Mouse (Mus musculus): ENCODE measurements at regions not wholly inside any gene's neighbourhood (a gene's known extent, or its start where the extent isn't known, plus 50 kb on each side); places are given as distances from the start of the nearest gene placed in this dataset.
A peak's percentile ranks its signal among the peaks of the same experiment; 100 is the strongest.

DNA sequence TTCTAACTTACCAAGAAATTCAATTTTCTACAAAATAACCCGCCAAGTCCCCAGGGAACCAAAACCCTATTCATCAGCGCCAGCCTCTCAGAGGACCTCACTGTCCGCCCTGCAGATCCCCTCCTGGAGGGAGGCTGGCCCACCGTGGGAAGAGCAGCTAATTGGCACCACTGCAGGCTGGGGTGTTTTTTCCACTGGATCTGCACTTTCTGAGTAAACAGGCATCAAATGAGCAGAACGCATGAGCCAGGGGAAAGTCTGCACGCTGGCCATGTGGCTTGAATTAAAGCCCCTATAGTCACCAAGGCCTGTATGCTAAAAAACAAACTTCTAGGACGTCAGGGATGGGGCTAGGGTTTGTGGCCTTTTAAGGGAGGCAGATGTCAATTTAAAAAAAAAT lies 332.4 kb upstream of the Zmiz1 start:
- peak; percentile 56 for DNase-seq (ENCODE audit: low read depth)

GRCm38 (mm10) chr14:25127544-25128159 lies 331.3 kb upstream of the Zmiz1 start:
- DNase-seq (ENCODE audit: low read depth) = no peak

- DNase-seq (ENCODE audit: low read depth) = no peak
These were observed 330.8 kb upstream of the Zmiz1 start for GRCm38 (mm10) chr14:25128160-25128547.

DNA sequence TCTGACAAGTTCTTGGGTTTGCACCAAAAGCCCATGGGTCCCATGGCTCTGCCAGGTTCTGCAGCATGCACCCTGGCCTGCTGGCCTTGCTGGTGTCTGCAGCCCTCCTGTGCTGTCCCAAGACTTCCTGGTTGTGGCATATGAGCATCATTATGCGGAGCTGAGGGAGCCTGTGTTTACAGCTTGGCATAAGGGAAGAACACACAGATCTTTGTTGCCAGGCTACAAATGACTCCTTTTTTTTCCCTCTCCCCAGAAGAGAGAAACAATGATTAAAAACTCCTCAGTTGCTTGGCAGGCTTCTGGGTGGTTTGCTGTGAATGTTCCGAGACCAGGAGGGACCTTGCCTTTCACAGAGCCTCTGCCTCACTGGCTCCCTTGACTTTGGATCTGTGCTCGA lies 323.6 kb upstream of the Zmiz1 start:
- no peak for DNase-seq (ENCODE audit: low read depth)

GRCm38 (mm10) chr14:25137312-25137711 lies 321.7 kb upstream of the Zmiz1 start:
- no peak for DNase-seq (ENCODE audit: low read depth)

DNA sequence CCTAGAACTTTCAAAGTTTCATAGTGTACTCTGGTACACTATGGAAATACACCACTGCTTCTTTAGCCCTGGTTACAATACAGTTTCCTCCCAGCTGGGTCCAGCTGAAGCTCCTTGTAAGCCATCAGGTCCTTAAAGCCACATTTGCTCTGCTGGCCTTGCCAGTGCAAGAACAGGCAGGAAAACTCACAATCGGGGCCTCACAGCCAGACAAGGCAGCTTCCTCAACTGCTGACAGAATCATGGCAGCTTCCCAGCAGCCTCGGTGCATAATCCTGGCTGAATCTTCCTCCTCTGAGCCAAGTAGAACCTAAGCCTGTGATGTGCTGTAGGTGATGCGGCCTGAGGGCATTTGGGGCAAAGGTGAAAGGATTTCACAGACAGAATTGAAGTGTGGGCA lies 320.5 kb upstream of the Zmiz1 start:
- DNase-seq (ENCODE audit: low read depth) = peak; percentile 67

DNA sequence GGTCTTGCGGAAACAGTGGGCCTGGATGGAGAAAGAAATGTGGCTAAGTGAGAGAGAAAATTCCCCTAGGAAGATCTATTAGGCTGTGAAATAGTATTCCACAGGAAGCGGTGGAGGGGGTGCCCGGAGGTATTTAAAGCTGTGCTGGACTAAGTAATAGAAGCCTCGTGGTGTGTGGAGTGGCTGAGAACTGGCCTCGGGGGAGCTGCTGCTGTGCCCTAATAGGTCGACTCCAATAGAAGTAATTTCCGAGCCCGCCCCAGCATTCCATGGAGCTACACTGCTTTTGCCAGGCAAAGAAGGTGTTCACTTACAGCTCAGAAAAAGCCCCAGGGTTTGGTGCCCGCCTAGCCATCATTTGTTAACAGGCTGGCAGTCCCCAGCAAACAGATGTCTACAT lies 317.1 kb upstream of the Zmiz1 start:
- peak; percentile 44 for DNase-seq (ENCODE audit: low read depth)

DNA sequence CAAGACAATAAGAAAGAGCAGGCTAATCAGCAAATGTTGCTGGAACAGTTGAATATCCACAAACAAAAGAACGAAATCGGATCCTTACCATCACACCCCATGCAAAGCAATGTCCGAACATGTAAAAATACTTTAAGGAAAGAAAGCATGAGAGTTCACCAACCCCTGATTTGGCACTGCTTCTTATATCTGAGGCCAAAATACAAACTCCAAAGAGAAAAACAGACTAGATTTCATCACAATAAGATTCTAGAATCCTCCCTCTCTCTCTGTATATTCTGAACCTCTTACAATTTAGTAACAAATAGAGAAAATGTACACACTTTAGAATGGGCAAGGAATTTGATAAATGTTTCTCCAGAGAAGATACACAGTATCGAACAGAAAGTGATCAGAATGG lies 315.9 kb upstream of the Zmiz1 start:
- peak; percentile 40 for DNase-seq (ENCODE audit: low read depth)

DNA sequence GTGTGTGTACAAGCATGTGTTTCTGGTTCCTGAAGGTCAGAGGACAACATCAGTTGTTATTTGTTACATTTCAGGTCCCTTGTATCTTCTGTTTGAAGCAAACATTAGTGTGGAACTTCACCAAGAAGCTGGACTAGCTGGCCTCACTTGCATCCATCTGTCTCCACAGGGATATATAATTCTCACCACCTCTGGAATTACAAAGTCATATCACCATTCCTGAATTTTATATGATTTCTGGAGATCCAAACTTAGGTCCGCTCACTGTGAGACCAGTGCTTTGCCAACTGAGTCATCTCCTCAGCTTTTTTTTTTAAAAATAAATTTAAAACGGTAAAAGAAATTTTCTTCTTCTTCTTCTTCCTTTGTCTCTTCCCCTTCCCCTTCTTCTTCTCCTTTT lies 311.3 kb upstream of the Zmiz1 start:
- no peak for DNase-seq (ENCODE audit: low read depth)

- no peak for DNase-seq (ENCODE audit: low read depth)
These were observed 308.0 kb upstream of the Zmiz1 start for GRCm38 (mm10) chr14:25150968-25151367.

DNA sequence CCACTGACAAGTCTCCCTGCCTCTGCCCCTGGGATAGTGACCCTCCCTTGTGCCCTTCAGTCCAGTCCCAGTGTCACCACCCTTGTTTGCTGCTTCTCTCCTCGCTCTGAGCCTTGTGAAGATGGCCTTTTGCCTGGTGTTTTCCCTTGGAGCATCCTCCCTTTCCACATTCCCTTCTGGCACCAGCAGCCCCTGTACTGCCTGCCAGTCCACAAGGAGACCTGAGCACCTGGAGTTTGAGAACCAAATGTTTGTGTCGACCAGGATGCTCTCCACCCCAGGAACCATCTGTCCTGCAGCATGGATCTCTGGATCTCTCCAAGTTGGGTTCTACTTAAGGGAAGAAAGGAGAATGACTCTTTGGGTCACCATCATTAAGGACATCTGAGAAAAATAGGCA lies 307.5 kb upstream of the Zmiz1 start:
- DNase-seq (ENCODE audit: low read depth) = no peak

DNA sequence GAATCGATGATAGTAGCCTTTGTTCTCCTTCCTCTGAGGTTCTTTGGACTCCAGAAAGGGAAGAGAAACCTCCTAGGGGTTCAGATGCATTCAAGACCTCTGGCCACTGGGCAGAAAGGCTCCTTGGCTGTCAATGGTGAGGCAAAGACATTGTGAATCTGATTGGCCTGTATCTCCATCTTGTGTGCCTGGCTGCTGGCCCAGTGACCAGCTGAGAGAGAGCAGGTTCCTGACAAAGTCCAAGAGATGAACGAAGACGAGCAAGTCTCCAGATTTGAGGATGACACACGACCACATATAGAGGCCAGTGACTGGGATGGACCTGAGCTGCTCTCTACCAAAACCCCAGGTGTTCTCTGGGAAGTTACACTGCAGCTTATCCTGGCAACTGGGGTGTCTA lies 305.4 kb upstream of the Zmiz1 start:
- no peak for DNase-seq (ENCODE audit: low read depth)

- DNase-seq (ENCODE audit: low read depth) = no peak
These were observed 304.8 kb upstream of the Zmiz1 start for GRCm38 (mm10) chr14:25154180-25154579.

GRCm38 (mm10) chr14:25155008-25155783 lies 303.8 kb upstream of the Zmiz1 start:
- DNase-seq (ENCODE audit: low read depth) = no peak

GRCm38 (mm10) chr14:25156171-25156570 lies 302.8 kb upstream of the Zmiz1 start:
- DNase-seq (ENCODE audit: low read depth) = no peak

- no peak for DNase-seq (ENCODE audit: low read depth)
These were observed 297.2 kb upstream of the Zmiz1 start for GRCm38 (mm10) chr14:25161684-25162321.

- no peak for DNase-seq (ENCODE audit: low read depth)
These were observed 292.8 kb upstream of the Zmiz1 start for GRCm38 (mm10) chr14:25166217-25166616.

- DNase-seq (ENCODE audit: low read depth) = no peak
These were observed 291.4 kb upstream of the Zmiz1 start for GRCm38 (mm10) chr14:25167604-25168003.

DNA sequence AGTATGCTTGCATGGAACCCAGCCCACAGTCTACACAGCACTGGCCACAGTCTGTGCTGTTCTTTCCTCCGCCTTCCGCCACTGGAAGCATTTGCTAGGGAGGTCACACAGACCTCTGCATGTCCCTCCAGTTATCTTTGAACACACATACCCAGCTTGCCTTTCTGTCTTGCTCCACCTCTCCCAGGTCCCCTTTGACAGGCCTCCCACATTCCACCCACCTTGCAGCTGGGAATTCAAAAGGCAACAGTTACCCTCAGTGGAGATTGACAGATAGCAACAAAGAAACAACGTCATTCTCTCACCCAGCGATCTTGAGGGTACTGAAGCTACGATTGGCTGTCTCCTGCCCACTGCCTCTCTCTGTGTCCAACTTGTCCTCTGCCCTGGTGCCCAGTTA lies 290.7 kb upstream of the Zmiz1 start:
- DNase-seq (ENCODE audit: low read depth) = no peak

- DNase-seq (ENCODE audit: low read depth) = peak; percentile 85
These were observed 285.7 kb upstream of the Zmiz1 start for GRCm38 (mm10) chr14:25173281-25173680.

DNA sequence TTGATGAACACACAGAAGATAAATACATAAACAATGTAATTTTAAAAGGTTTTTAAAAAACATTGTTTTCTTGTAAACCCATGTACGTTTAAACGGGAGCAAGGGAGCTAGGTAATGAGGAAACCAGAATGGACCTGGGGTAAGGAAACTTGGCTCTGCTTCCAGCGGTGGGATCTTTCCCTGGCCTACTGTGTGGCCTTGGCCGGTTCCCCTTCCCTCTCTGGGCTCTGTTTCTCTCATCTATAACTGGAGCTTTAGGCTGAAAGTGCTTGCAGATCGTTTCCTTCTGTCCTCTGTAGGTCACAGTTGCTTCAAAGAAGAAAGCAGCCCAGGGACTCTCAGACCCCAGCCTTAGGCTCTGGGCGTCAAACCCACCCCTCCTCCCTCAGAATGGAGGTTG lies 285.1 kb upstream of the Zmiz1 start:
- DNase-seq (ENCODE audit: low read depth) = no peak

- peak; percentile 61 for DNase-seq (ENCODE audit: low read depth)
These were observed 284.6 kb upstream of the Zmiz1 start for GRCm38 (mm10) chr14:25174402-25174801.

DNA sequence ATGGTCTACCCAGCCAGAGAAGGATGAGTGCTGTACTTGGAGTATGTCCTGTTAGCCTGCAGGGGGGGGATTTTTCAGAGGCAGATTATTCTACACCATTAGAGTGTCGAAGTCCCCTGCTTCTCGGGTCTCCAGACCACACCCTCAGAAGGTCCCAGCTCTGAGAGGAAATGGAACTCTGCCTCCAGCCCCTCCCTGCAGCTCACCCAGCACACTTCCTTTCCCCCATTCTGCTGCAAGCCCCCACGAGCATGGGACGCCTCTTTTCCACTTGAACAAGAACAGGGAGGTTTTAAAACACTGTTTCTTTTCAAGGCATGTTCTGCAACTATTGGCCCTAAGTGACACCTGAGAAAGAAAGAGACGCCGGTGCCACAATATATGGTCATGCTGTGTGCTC lies 282.8 kb upstream of the Zmiz1 start:
- no peak for DNase-seq (ENCODE audit: low read depth)
